Mouse (Mus musculus) midbrain, embryonic 12.5 days (tissue): Measurements from ENCODE around the gene Man1b1. TPM values are rescaled to one million over a fixed set of nuclear protein-coding genes. Genes with fewer than 3 reads are reported as not detected.

Source experiments
- ATAC-seq: fragments of 200-750 bp; cut with Nextera tagmentation; 2 replicates; pipeline ENCODE4 v1.8.0; 2017; ENCODE audit warnings: low read depth, moderate TSS enrichment, moderate library complexity; ENCODE audit not compliant: low FRiP score
- H3K27ac ChIP-seq: fragments of 300-500 bp; sonication (generic); replicated peaks from 2 replicates; pipeline ENCODE4 v1.5.1; 2016; ENCODE audit warnings: mild to moderate bottlenecking
- H3K27me3 ChIP-seq: fragments of 300-500 bp; sonication (generic); 2 replicates; pipeline ENCODE4 v1.6.1; 2016; ENCODE audit warnings: mild to moderate bottlenecking
- H3K36me3 ChIP-seq: fragments of 300-500 bp; sonication (generic); 2 replicates; pipeline ENCODE4 v1.6.1; 2016
- H3K4me1 ChIP-seq: fragments of 300-500 bp; sonication (generic); 2 replicates; pipeline ENCODE4 v1.6.1; 2016
- H3K4me2 ChIP-seq: fragments of 300-500 bp; sonication (generic); replicated peaks from 2 replicates; pipeline ENCODE4 v1.6.1; 2016; ENCODE audit warnings: mild to moderate bottlenecking, moderate library complexity
- H3K4me3 ChIP-seq: fragments of 300-500 bp; sonication (generic); 2 replicates; pipeline ENCODE4 v1.5.1; 2016; ENCODE audit warnings: mild to moderate bottlenecking
- H3K9ac ChIP-seq: fragments of 300-500 bp; sonication (generic); replicated peaks from 2 replicates; pipeline ENCODE4 v1.6.1; 2016; ENCODE audit warnings: mild to moderate bottlenecking, moderate library complexity
- H3K9me3 ChIP-seq: fragments of 300-500 bp; sonication (generic); 2 replicates; pipeline ENCODE4 v1.6.1; 2016; ENCODE audit warnings: mild to moderate bottlenecking
- WGBS: fragments of 180-500 bp; shearing (Covaris S2); methylation state at CpG from one replicate; pipeline ENCODE4 v1.1.7; 2016; 5-methylcytosine and 5-hydroxymethylcytosine counted together
- polyA plus RNA-seq: library from polyadenylated mRNA; unstranded; fragments of >200 nt; fragmentation: Nextera tagmentation; extraction: Ambion mirVana; gene quantifications from 2 replicates; pipeline ENCODE4 v1.2.1, GENCODE M21; 2016

Man1b1 gene
- polyA plus RNA-seq = 72.2 and 72.9 TPM in 2 replicates

- Histone ChIP-seq H3K27ac (peak within 1 kb of the TSS; percentile 82), H3K9me3 (no peaks in the 10 kb centered on the region), H3K4me1 (peaks cover 18% of the 10 kb centered on the region), H3K4me3 (peak within 1 kb of the TSS; percentile 85), H3K36me3 (peaks cover 36% of the 10 kb centered on the region), H3K27me3 (no peaks in the 10 kb centered on the region), H3K4me2 (peak within 1 kb of the TSS; percentile 86), H3K9ac (peak within 1 kb of the TSS; percentile 82)
- under 1% methylated on average over 78 of the region's 78 CpGs for WGBS
- peak; percentile 98 for ATAC-seq
Observed at GRCm38 (mm10) chr2:25332286-25333160, at the start of gene Man1b1. TSS of gene Man1b1 (plus strand) at chr2:25332338.

GRCm38 (mm10) chr2:25285551-25285950 is 46.6 kb upstream of the Man1b1 start:
- peaks cover 58% of the 10 kb centered on the region for H3K36me3 ChIP-seq
- peaks cover 8% of the 10 kb centered on the region; the same call in 1 of the 2 replicates for H3K4me1 ChIP-seq
- H3K4me3 ChIP-seq = no peak overlapping the region
- no peaks in the 10 kb centered on the region for H3K9me3 ChIP-seq
- no peak overlapping the region for H3K9ac ChIP-seq
- H3K27me3 ChIP-seq = peaks cover 28% of the 10 kb centered on the region
- WGBS = 91% methylated on average over 2 of the region's 2 CpGs
- no peak overlapping the region for H3K27ac ChIP-seq
- H3K4me2 ChIP-seq = no peak overlapping the region
- no peak for ATAC-seq

- Histone ChIP-seq H3K4me2 (no peak overlapping the region), H3K9ac (no peak overlapping the region), H3K27ac (no peak overlapping the region), H3K4me1 (peaks cover 8% of the 10 kb centered on the region; the same call in 1 of the 2 replicates), H3K36me3 (peaks cover 50% of the 10 kb centered on the region), H3K27me3 (peaks cover 36% of the 10 kb centered on the region), H3K9me3 (no peaks in the 10 kb centered on the region), H3K4me3 (no peak overlapping the region)
- no peak for ATAC-seq
- WGBS = 83% methylated on average over 1 of the region's 1 CpGs
Observed at GRCm38 (mm10) chr2:25286314-25286713, 45.8 kb upstream of the Man1b1 start.

DNA sequence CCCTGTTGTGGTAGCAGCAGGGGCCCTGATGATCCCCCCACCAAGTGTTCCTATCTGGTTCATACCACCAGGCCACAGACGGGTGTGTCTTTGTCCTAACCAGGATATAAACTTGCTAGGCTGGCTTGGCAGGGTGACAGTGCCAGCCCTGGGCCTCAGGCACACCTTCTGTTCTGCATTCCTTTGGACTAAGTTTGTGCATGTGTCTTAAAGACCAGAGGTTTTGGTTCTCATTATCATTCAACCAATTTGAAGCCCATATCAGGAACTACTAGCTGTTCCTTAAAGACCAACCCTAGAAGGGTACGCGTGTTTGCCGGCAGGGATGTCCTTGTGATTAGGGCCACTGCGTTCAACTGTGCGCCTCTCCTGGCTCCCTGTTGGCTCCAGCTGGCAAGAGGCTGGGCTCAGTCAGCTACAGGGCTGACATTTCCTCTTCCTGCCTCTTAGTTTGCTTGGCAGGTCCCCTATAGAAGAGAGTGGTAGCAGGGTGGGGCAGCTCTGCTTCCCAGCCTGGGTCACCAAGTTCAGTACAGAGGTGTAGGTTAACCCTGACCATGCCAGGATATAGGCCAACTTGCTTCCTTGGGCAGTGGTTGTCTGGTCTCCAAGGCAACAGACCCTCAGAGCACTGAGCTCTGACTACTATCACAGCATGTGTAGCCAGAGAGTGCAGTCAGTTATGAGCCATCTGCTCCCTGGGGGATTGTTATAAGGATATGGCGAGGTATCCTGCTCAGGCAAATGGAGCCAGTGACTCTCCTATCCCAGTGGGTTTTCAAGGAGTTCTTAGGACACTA is 45.1 kb upstream of the Man1b1 start:
- Histone ChIP-seq H3K9me3 (no peaks in the 10 kb centered on the region), H3K9ac (no peak overlapping the region), H3K4me1 (peaks cover 12% of the 10 kb centered on the region), H3K36me3 (peaks cover 44% of the 10 kb centered on the region), H3K27me3 (peaks cover 43% of the 10 kb centered on the region), H3K27ac (no peak overlapping the region), H3K4me3 (no peak overlapping the region), H3K4me2 (no peak overlapping the region)
- 57% methylated on average over 7 of the region's 7 CpGs for WGBS
- no peak for ATAC-seq

DNA sequence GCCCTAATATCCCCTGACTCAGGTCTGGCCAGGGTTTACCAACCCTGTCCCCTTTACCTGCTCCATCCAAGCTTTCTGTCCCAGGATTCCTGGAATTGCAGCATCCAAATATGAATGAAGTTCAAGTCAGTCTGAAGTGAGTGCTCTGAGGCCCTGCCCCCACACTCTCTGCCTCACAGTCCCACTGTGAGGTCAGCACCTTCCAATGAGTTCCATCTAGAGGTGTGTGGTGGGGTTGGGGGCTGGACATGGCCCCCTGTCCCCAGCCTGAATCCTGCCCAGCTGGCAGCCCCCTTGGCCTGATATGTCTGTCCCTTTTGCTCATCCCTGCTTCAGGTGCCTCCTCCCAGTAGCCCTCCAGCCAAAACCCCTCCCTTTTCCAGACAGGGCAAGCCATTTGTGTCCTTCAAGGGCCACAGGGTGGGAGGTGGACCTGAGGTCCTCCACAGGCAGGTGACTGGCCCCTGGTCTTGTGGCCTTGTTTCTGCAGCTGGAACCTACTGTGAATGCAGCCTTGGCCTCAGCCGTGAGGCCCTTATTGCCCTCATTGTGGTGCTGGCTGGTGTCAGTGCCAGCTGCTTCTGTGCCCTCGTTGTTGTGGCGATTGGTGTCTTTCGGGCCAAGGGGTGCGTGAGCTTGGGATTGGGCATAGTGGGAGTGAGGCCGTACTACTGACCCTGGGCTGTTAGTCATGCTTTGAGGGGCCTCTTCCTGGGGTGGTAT is 44.0 kb upstream of the Man1b1 start, which contains the start of gene Tmem210:
Gene Tmem210 (plus strand): TSS at position 219 of the 723 bp plus-strand sequence.
- WGBS = 84% methylated on average over 6 of the region's 6 CpGs
- H3K4me1 ChIP-seq = peaks cover 17% of the 10 kb centered on the region
- H3K27me3 ChIP-seq = peaks cover 54% of the 10 kb centered on the region
- ATAC-seq = no peak
- peaks cover 34% of the 10 kb centered on the region for H3K36me3 ChIP-seq
- H3K4me2 ChIP-seq = no peak within 1 kb of the TSS
- H3K27ac ChIP-seq = no peak within 1 kb of the TSS
- H3K9ac ChIP-seq = no peak within 1 kb of the TSS
- no peak within 1 kb of the TSS for H3K4me3 ChIP-seq
- H3K9me3 ChIP-seq = no peaks in the 10 kb centered on the region

GRCm38 (mm10) chr2:25288734-25289345 is 43.3 kb upstream of the Man1b1 start:
- peaks cover 27% of the 10 kb centered on the region for H3K36me3 ChIP-seq
- 74% methylated on average over 7 of the region's 7 CpGs for WGBS
- peaks cover 61% of the 10 kb centered on the region for H3K27me3 ChIP-seq
- H3K9me3 ChIP-seq = no peaks in the 10 kb centered on the region
- peaks cover 17% of the 10 kb centered on the region for H3K4me1 ChIP-seq
- H3K27ac ChIP-seq = no peak overlapping the region
- ATAC-seq = no peak
- no peak overlapping the region for H3K4me3 ChIP-seq
- H3K4me2 ChIP-seq = no peak overlapping the region
- no peak overlapping the region for H3K9ac ChIP-seq

DNA sequence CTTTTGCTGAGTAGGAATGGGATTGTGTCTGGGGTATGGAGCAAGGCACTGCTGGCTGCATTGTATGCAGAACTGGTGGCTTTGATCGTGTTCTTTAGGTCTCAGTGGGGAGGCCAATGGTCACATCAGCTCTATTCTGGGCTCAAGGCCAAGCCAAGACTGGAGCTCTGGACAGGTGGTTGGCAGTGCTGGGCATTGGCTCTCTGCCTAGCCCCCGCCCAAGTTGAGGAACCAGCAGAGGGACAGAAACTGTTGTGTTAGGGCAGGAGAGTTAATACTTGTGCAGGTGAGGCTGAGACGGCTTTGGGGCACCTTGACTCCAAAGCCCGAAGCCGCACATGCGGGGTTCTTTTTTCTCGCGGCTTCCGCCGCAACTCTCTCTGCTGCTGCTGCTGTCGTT is 42.5 kb upstream of the Man1b1 start, which contains the start of gene Lrrc26:
Gene Lrrc26 (plus strand): TSS at position 265 of the 400 bp plus-strand sequence.
- no peak for ATAC-seq
- Histone ChIP-seq H3K4me1 (peaks cover 17% of the 10 kb centered on the region), H3K27ac (no peak within 1 kb of the TSS), H3K4me3 (peak within 1 kb of the TSS; percentile 9; the same call in 1 of the 2 replicates), H3K27me3 (peaks cover 69% of the 10 kb centered on the region), H3K9me3 (no peaks in the 10 kb centered on the region), H3K9ac (no peak within 1 kb of the TSS), H3K36me3 (peaks cover 19% of the 10 kb centered on the region), H3K4me2 (peak within 1 kb of the TSS; percentile 15)
- WGBS = 10% methylated on average over 11 of the region's 11 CpGs

GRCm38 (mm10) chr2:25290101-25290815 is 41.9 kb upstream of the Man1b1 start:
- H3K36me3 ChIP-seq = peaks cover 13% of the 10 kb centered on the region

DNA sequence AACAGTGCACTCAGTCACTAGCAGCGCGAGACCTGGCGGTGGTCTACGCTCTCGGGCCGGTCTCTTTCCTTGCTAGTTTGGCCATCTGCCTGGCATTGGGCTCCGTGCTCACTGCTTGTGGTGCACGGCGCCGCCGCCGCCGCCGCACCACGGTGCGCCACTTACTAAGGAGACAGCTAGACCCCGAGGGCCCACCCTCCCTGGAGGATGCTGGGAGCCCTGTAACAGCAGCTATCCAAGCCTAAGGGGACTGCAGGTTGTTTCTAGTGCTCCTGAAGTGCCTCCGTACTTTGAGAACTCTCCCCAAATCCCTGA is 41.4 kb upstream of the Man1b1 start:
- 1% methylated on average over 18 of the region's 18 CpGs for WGBS
- Histone ChIP-seq H3K4me2 (peak overlapping the region; percentile 15), H3K9ac (no peak overlapping the region), H3K9me3 (no peaks in the 10 kb centered on the region), H3K27me3 (peaks cover 80% of the 10 kb centered on the region), H3K27ac (no peak overlapping the region), H3K4me1 (peaks cover 17% of the 10 kb centered on the region), H3K36me3 (peaks cover 8% of the 10 kb centered on the region), H3K4me3 (no peak overlapping the region; the same call in 1 of the 2 replicates)
- ATAC-seq = no peak

More at GRCm38 (mm10) chr2:25290101-25290815, 41.9 kb upstream of the Man1b1 start:
- Histone ChIP-seq H3K9ac (no peak overlapping the region), H3K27me3 (peaks cover 75% of the 10 kb centered on the region), H3K4me3 (0 out of 2 replicates have a peak overlapping the region, but pooled peaks have one; percentile 9), H3K4me1 (peaks cover 17% of the 10 kb centered on the region), H3K9me3 (no peaks in the 10 kb centered on the region), H3K4me2 (peak overlapping the region; percentile 15; the same call in 1 of the 2 replicates), H3K27ac (no peak overlapping the region)
- 3% methylated on average over 54 of the region's 54 CpGs for WGBS
- no peak for ATAC-seq

DNA sequence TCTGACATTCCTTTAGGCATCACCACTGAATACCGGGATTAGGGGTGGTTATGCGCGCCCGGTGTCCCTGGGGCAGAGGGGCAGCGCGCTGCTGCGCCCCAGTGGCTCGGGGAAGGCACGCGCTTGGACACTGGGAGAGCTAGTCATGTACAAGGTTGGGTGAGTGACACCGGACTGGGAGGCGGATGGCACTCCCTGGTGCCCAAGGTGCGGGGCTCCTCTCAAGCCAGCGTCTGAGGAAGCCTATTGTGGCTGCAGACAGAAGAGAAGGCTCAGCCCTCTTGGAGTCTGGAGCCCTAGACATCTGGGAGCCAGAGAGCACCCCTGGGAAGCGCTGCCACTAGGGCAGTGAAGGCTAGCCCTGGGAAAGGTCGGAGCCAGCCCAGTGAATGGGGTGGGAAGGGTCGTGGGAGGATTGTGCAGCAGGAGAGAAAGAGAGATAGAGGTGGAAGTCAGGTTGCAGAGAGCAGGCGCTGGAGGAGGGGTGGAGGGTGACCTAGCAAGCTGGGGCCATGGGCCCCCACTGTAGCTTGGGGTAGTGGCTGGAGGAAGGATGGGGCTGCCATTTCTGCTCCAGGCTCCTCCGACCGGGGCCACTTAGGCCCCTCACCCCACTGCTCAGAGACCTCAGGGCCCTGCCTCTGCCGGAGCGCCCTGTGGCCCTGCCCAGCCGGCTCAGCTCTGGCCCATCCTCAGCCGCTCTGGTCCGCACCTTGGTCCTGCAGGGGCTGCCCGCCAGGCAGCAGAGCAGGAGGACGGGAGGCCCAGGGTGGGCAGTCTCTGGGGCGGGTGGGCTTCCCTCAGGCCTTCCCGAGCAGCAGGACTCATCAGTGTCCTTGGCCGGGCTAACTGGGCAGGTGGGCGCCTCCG is 40.7 kb upstream of the Man1b1 start:
- Histone ChIP-seq H3K9ac (0 out of 2 replicates have a peak overlapping the region, but pooled peaks have one; percentile 39), H3K4me1 (peaks cover 17% of the 10 kb centered on the region), H3K27ac (no peak overlapping the region), H3K36me3 (0 out of 2 replicates have a peak, but pooled peaks cover 1% of the 10 kb centered on the region), H3K4me3 (peak overlapping the region; percentile 28), H3K9me3 (no peaks in the 10 kb centered on the region), H3K27me3 (peaks cover 87% of the 10 kb centered on the region), H3K4me2 (peak overlapping the region; percentile 43)
- WGBS = 5% methylated on average over 32 of the region's 32 CpGs
- ATAC-seq = no peak; the same call in 1 of the 2 replicates
